ENCODE assay signal across 8 mouse cellular contexts in the genomic region with DNA sequence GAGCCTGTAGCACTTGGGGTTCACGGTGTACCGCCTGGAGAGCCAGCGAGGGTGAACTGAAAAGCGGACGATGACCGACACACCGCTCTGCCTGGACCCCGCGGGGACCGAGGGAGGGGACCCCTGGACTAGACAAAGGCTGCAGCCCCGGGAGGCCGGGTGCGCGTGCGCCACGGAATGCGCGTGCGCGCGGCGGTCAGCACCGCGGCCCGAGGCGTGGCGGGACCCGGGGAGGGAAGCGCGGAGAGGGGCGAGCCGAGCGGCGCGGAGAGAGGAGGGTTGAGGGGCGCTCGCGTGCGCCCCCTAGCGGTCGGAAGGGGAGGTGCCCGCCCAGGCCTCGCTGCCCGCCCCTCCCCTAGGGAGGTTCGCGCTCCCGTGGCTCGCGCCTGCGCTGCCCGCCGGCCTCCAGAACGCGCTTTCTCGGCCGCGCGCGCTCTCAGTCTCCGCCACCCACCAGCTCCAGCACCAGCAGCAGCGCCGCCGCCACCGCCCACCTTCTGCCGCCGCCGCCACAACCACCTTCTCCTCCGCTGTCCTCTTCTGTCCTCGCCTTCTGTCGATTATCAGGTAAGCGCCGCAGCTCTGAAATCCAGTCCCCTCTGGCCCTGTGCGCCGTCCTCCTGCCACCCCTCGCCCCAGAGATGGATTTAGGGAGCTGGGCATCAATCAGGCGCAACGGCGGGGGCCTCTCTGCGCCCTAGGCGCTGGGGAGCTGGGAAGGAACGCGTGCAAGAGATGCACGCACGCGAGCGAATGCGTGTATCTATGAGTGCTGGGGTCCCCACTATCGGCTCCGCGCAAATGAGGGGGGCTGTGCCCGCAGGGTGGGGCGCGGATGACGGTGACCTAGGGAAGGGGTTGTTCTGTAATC. TPM values are rescaled to one million over a fixed set of nuclear protein-coding genes. Genes with fewer than 3 reads are reported as not detected.
DNase-seq lines count a peak whose midpoint lies in the region; ATAC-seq and TF ChIP-seq lines count a peak whose summit lies in the region.

A gene (plus strand): TSS at position 350 of the 871 bp plus-strand sequence.

- TF ChIP-seq CTCF in Patski (IDR thresholded peaks at IDR 0.05): peak; percentile 100

- POLR2A ChIA-PET in Patski (lab: Charles Lee): interaction anchor here (1.4 kb wide), 1 partner anchor 33 kb away, joined by 3 read pairs; no protein-coding TSS in a partner anchor

- in situ Hi-C loops in Patski (cut with MboI; ENCODE audit: low pct_unique_long_range_greater_than_20kb): loop anchor here (5.0 kb wide), 1 partner anchor 46 kb away; no protein-coding TSS in a partner anchor

- WGBS in hindbrain, embryonic 15.5 days: 0% methylated on average over 59 of the region's 94 CpGs

- DNase-seq in Patski (ENCODE audit: low read depth, low spot score): peak; percentile 37
- DNase-seq in cerebellum, postnatal 25 days: peak; percentile 97
- DNase-seq in frontal cortex, postnatal 36 days (ENCODE audit: low spot score in 2 of 2): peak; percentile 93 to 94
- DNase-seq in left cerebral cortex, adult 11 months (ENCODE audit: low spot score): peak; percentile 92
- DNase-seq in lung, postnatal 36 days: peak; percentile 85
- peak; percentile 82 for DNase-seq in retina, postnatal 7 days (ENCODE audit: low read depth, low spot score)
- DNase-seq in urinary bladder, adult 2 months (ENCODE audit: low spot score): peak; percentile 86

- H3K27ac ChIP-seq in hindbrain, embryonic 15.5 days (replicated peaks): peak within 1 kb of the TSS; percentile 98

- H3K4me1 ChIP-seq in hindbrain, embryonic 15.5 days (replicated peaks): peaks cover 34% of the 10 kb centered on the region

- H3K27me3 ChIP-seq in Patski: no peaks in the 10 kb centered on the region
- H3K27me3 ChIP-seq in hindbrain, embryonic 15.5 days: no peaks in the 10 kb centered on the region

- peak within 1 kb of the TSS; percentile 93 for H3K9ac ChIP-seq in hindbrain, embryonic 15.5 days

- CTCF ChIA-PET in Patski (lab: Charles Lee): interaction anchor here (0.7 to 2.2 kb wide), 5 partner anchors 12 to 58 kb away, joined by 3 to 10 read pairs (median 3); no protein-coding TSS in a partner anchor

- ATAC-seq in Patski: peak; percentile 86
- peak; percentile 79 for ATAC-seq in hindbrain, embryonic 15.5 days (ENCODE audit: low FRiP score, low read depth)

- no peaks in the 10 kb centered on the region for H3K36me3 ChIP-seq in hindbrain, embryonic 15.5 days

- peak within 1 kb of the TSS; percentile 60 for H3K4me2 ChIP-seq in hindbrain, embryonic 15.5 days

- H3K4me3 ChIP-seq in hindbrain, embryonic 15.5 days: peak within 1 kb of the TSS; percentile 78

- no peaks in the 10 kb centered on the region for H3K9me3 ChIP-seq in hindbrain, embryonic 15.5 days

RNA-seq across cellular contexts. Expression of the gene that starts here (rescaled TPM):
- 27.2 TPM for polyA plus RNA-seq in Patski (2021)
- 936 and 1,059 TPM in 2 replicates for polyA plus RNA-seq in hindbrain, embryonic 15.5 days (2015; fragmentation: Nextera tagmentation; extraction: Ambion mirVana)
- polyA plus RNA-seq in urinary bladder, adult 2 months (2012; rRNA removed): 1.5 and 2.7 TPM in 2 replicates

Comparison
In these comparisons a context has a peak if more than half of its experiments do, and no peak if none do; other contexts are left out.
1. Peak in every context shown above with its lines: DNase-seq, ATAC-seq, H3K4me3 ChIP-seq and H3K27ac ChIP-seq.
2. RNA of the gene that starts here (polyA plus RNA-seq): 936 to 1,059 TPM in hindbrain, embryonic 15.5 days; 27.2 TPM in Patski (single experiment) and 1.5 to 2.7 TPM in urinary bladder, adult 2 months; every median in the first group is over 10 times any median in the second.
3. DNase-seq: peak in every context shown above with its lines; median percentile 97 in cerebellum, postnatal 25 days; 94 in frontal cortex, postnatal 36 days; 92 in left cerebral cortex, adult 11 months; 86 in urinary bladder, adult 2 months; 85 in lung, postnatal 36 days; 82 in retina, postnatal 7 days; 37 in Patski.